Mouse (Mus musculus): ENCODE results near the gene Slc38a7.

DNA sequence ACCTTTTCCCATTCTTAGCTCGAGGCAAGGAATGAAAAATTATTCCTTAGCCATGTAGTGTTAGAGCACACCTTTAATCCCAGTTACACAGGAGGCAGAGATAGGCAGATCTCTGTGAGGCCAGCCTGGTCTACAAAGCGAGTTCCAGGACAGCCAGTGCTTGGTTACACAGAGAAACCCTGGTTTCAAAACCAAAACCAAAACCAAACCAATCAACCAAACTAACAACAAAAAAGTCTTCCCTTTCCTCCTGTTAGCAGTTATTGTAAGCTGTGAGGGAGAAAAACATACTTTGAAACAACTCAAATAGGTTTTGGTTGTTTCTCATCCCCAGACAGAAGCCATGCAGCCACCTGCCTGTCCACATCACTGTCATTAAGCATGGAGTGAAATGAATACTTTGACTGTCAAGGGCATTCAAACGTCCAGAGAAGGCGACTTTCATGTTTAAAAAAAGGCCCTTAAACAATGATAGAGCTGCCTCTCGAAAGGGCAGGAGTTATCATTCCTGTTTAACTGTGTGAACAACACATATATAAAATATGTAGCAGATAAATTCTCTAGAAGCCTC lies 32.0 kb upstream of the Slc38a7 start:
- TF ChIP-seq CTCF (IDR thresholded peaks at IDR 0.05; ENCODE audit: insufficient read depth, low read length): no peak
- no peak for TF ChIP-seq POLR2A (IDR thresholded peaks at IDR 0.05; ENCODE audit: borderline replicate concordance, extremely low read depth, low read depth, low read length)

All from lung, adult 2 months (tissue).